Mouse (Mus musculus) ovary, postnatal 14 days (tissue): ENCODE results near the gene Sprr2f.

Experiments
- DNase-seq: peaks from one replicate; pipeline ENCODE4 v3.0.0; 2022; ENCODE audit warnings: low spot score

Sprr2f gene

GRCm38 (mm10) chr3:92364887-92365286 lies at the start of gene Sprr2f:
TSS of gene Sprr2f (plus strand) at chr3:92365187.
- DNase-seq = no peak

- no peak for DNase-seq
These were observed 48.7 kb upstream of the Sprr2f start, which contains the start of gene Sprr2b for GRCm38 (mm10) chr3:92316320-92316719. TSS of gene Sprr2b (plus strand) at chr3:92316620.

GRCm38 (mm10) chr3:92317384-92317783 lies 47.6 kb upstream of the Sprr2f start:
- no peak for DNase-seq

- no peak for DNase-seq
These were observed 28.7 kb upstream of the Sprr2f start for GRCm38 (mm10) chr3:92336278-92336677.

GRCm38 (mm10) chr3:92338840-92339239 lies 26.1 kb upstream of the Sprr2f start, which contains the start of gene Sprr2d:
TSS of gene Sprr2d (plus strand) at chr3:92339140.
- no peak for DNase-seq

GRCm38 (mm10) chr3:92351843-92352242 lies 13.1 kb upstream of the Sprr2f start, which contains the start of gene Sprr2e:
TSS of gene Sprr2e (plus strand) at chr3:92352143.
- DNase-seq = no peak

- DNase-seq = no peak
These were observed 3.4 kb upstream of the Sprr2f start for GRCm38 (mm10) chr3:92361619-92362018.

- no peak for DNase-seq
These were observed 8.6 kb downstream of the Sprr2f start for GRCm38 (mm10) chr3:92373613-92374012.

- no peak for DNase-seq
These were observed 20.4 kb downstream of the Sprr2f start, which contains the start of gene Sprr2h for GRCm38 (mm10) chr3:92385385-92385784. TSS of gene Sprr2h (plus strand) at chr3:92385685.

GRCm38 (mm10) chr3:92394301-92394700 lies 29.3 kb downstream of the Sprr2f start:
- DNase-seq = no peak

- DNase-seq = no peak
These were observed 42.7 kb downstream of the Sprr2f start, which contains the start of gene Sprr2i for GRCm38 (mm10) chr3:92407691-92408090. TSS of gene Sprr2i (plus strand) at chr3:92407991.
